Mouse (Mus musculus) liver, embryonic 14.5 days (tissue): ENCODE measurements around the gene Nav2.

Experiments
- CTCF ChIP-seq: IDR thresholded peaks from 2 replicates; pipeline ENCODE4 v1.5.1; 2016; ENCODE audit warnings: antibody characterized with exemption, low read depth, control low read depth
- EP300 ChIP-seq: IDR thresholded peaks from 2 replicates; pipeline ENCODE4 v1.6.1; 2016; ENCODE audit warnings: antibody characterized with exemption, low read depth

- no peak for TF ChIP-seq CTCF
- no peak for TF ChIP-seq EP300
Measured at GRCm38 (mm10) chr7:49503881-49504280, 595.4 kb downstream of the Nav2 start.
